Mouse (Mus musculus) midbrain, embryonic 12.5 days (tissue): ENCODE data around the gene Atoh8. TPM values are rescaled to one million over a fixed set of nuclear protein-coding genes. Genes with fewer than 3 reads are reported as not detected.

ENCODE experiments used
- ATAC-seq: fragments of 200-750 bp; cut with Nextera tagmentation; 2 replicates; pipeline ENCODE4 v1.8.0; 2017; ENCODE audit warnings: low read depth, moderate TSS enrichment, moderate library complexity; ENCODE audit not compliant: low FRiP score
- H3K27ac ChIP-seq: fragments of 300-500 bp; sonication (generic); replicated peaks from 2 replicates; pipeline ENCODE4 v1.5.1; 2016; ENCODE audit warnings: mild to moderate bottlenecking
- H3K27me3 ChIP-seq: fragments of 300-500 bp; sonication (generic); 2 replicates; pipeline ENCODE4 v1.6.1; 2016; ENCODE audit warnings: mild to moderate bottlenecking
- H3K36me3 ChIP-seq: fragments of 300-500 bp; sonication (generic); 2 replicates; pipeline ENCODE4 v1.6.1; 2016
- H3K4me1 ChIP-seq: fragments of 300-500 bp; sonication (generic); 2 replicates; pipeline ENCODE4 v1.6.1; 2016
- H3K4me2 ChIP-seq: fragments of 300-500 bp; sonication (generic); replicated peaks from 2 replicates; pipeline ENCODE4 v1.6.1; 2016; ENCODE audit warnings: mild to moderate bottlenecking, moderate library complexity
- H3K4me3 ChIP-seq: fragments of 300-500 bp; sonication (generic); 2 replicates; pipeline ENCODE4 v1.5.1; 2016; ENCODE audit warnings: mild to moderate bottlenecking
- H3K9ac ChIP-seq: fragments of 300-500 bp; sonication (generic); replicated peaks from 2 replicates; pipeline ENCODE4 v1.6.1; 2016; ENCODE audit warnings: mild to moderate bottlenecking, moderate library complexity
- H3K9me3 ChIP-seq: fragments of 300-500 bp; sonication (generic); 2 replicates; pipeline ENCODE4 v1.6.1; 2016; ENCODE audit warnings: mild to moderate bottlenecking
- WGBS: fragments of 180-500 bp; shearing (Covaris S2); methylation state at CpG from one replicate; pipeline ENCODE4 v1.1.7; 2016; 5-methylcytosine and 5-hydroxymethylcytosine counted together
- polyA plus RNA-seq: library from polyadenylated mRNA; unstranded; fragments of >200 nt; fragmentation: Nextera tagmentation; extraction: Ambion mirVana; gene quantifications from 2 replicates; pipeline ENCODE4 v1.2.1, GENCODE M21; 2016

The Atoh8 gene
- polyA plus RNA-seq, 1 experiment from 2014 or later = 8.6 TPM

- no peak overlapping the region for H3K4me2 ChIP-seq
- WGBS = 86% methylated on average over 3 of the region's 3 CpGs
- H3K9ac ChIP-seq = no peak overlapping the region
- H3K27ac ChIP-seq = no peak overlapping the region
- H3K4me1 ChIP-seq = no peaks in the 10 kb centered on the region; the same call in 1 of the 2 replicates
- H3K9me3 ChIP-seq = no peaks in the 10 kb centered on the region
- H3K4me3 ChIP-seq = no peak overlapping the region
- H3K36me3 ChIP-seq = 0 out of 2 replicates have a peak, but pooled peaks cover under 1% of the 10 kb centered on the region
- no peaks in the 10 kb centered on the region for H3K27me3 ChIP-seq
- ATAC-seq = no peak
These were observed 74.4 kb downstream of the Atoh8 start for GRCm38 (mm10) chr6:72160991-72161390.

- Histone ChIP-seq H3K9me3 (no peaks in the 10 kb centered on the region), H3K9ac (no peak overlapping the region), H3K27ac (no peak overlapping the region), H3K4me2 (no peak overlapping the region), H3K27me3 (no peaks in the 10 kb centered on the region), H3K4me1 (no peaks in the 10 kb centered on the region; the same call in 1 of the 2 replicates), H3K36me3 (peaks cover 9% of the 10 kb centered on the region; the same call in 1 of the 2 replicates), H3K4me3 (no peak overlapping the region)
- no peak for ATAC-seq
- WGBS = 89% methylated on average over 10 of the region's 10 CpGs
These were observed 75.4 kb downstream of the Atoh8 start for GRCm38 (mm10) chr6:72159861-72160395.

GRCm38 (mm10) chr6:72158966-72159764 is 76.2 kb downstream of the Atoh8 start:
- ATAC-seq = no peak
- WGBS = 87% methylated on average over 8 of the region's 8 CpGs

More at GRCm38 (mm10) chr6:72158966-72159764, 76.2 kb downstream of the Atoh8 start:
- Histone ChIP-seq H3K36me3 (peaks cover 14% of the 10 kb centered on the region; the same call in 1 of the 2 replicates), H3K9ac (no peak overlapping the region), H3K27me3 (no peaks in the 10 kb centered on the region), H3K4me3 (no peak overlapping the region), H3K4me1 (no peaks in the 10 kb centered on the region), H3K9me3 (no peaks in the 10 kb centered on the region), H3K27ac (no peak overlapping the region), H3K4me2 (no peak overlapping the region)

Other genes starting within 250 kb of the Atoh8 start
- gene St3gal5, start 138.0 kb downstream of the Atoh8 start, polyA plus RNA-seq = 41.5 and 42.4 TPM in 2 replicates
- gene Sftpb, start 69.0 kb upstream of the Atoh8 start, polyA plus RNA-seq = not detected in 2 replicates
- 68.9 and 72.4 TPM in 2 replicates for gene Usp39, start 109.6 kb upstream of the Atoh8 start, polyA plus RNA-seq
- 25.4 and 29.6 TPM in 2 replicates for gene 0610030E20Rik, start 111.7 kb upstream of the Atoh8 start, polyA plus RNA-seq
- 7.3 and 8.2 TPM in 2 replicates for gene Tmem150a, start 119.9 kb upstream of the Atoh8 start, polyA plus RNA-seq
- 98.1 and 98.7 TPM in 2 replicates for gene Rnf181, start 131.4 kb upstream of the Atoh8 start, polyA plus RNA-seq
- 10.2 and 12.7 TPM in 2 replicates for gene Vamp5, start 144.9 kb upstream of the Atoh8 start, polyA plus RNA-seq
- gene Vamp8, start 155.1 kb upstream of the Atoh8 start, polyA plus RNA-seq = 25.9 and 33.6 TPM in 2 replicates
- gene Ggcx, start 178.7 kb upstream of the Atoh8 start, polyA plus RNA-seq = 20.6 and 24.3 TPM in 2 replicates
- gene Mat2a, start 204.0 kb upstream of the Atoh8 start, polyA plus RNA-seq = 422 and 441 TPM in 2 replicates